Comparison of ENCODE assay signal across 32 mouse cellular contexts in the genomic region with DNA sequence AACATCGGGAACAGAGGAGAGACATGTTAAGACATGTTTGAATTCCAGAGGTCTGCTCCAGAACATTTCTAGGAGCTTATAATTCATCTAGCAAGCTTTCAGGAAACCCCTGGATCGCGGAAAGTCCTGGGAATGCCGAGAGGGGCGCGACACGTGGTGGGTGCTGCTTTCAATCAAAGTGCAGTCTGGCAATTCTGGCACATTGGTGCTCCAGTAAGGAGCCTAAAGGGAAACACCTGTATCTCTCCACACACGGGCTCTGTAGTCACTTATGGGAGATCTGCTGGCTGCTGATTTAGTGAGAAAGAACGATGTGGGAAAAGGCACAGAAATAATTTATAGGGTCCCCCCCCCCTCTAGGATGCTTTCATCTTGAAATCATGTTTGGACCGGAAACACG.
A peak's percentile ranks its signal among the peaks of the same experiment; 100 is the strongest.
DNase-seq lines count a peak whose midpoint lies in the region; ATAC-seq lines count a peak whose summit lies in the region.
"Had no signal": no experiment of that assay in that cellular context is flagged by ENCODE, and none has a peak within 500 bp of the region (broad histone marks: within the 10 kb centered on the region; RNA-seq: fewer than 3 reads in every experiment).

No protein-coding gene starts in this region.

- H3K4me2 ChIP-seq in heart, embryonic 13.5 days: 0 out of 2 replicates have a peak overlapping the region, but pooled peaks have one; percentile 2
- no peak overlapping the region for H3K4me2 ChIP-seq in heart, embryonic 11.5 days
- H3K4me2 ChIP-seq in embryonic facial prominence, embryonic 15.5 days (replicated peaks): peak overlapping the region; percentile 30; the same call in 1 of the 2 replicates
- H3K4me2 ChIP-seq in limb, embryonic 11.5 days (ENCODE audit: low read depth, severe bottlenecking): no peak overlapping the region
- no peak overlapping the region for H3K4me2 ChIP-seq in liver, embryonic 12.5 days
- no peak overlapping the region for H3K4me2 ChIP-seq in hindbrain, embryonic 16.5 days (ENCODE audit: low read length)
- no peak overlapping the region for H3K4me2 ChIP-seq in forebrain, embryonic 12.5 days
- H3K4me2 ChIP-seq: heart, embryonic 12.5 days; hindbrain, embryonic 15.5 days; intestine, embryonic 15.5 days; liver, embryonic 11.5 days; midbrain, embryonic 12.5 days; neural tube, embryonic 13.5 days; stomach, embryonic 15.5 days had no signal

- no peaks in the 10 kb centered on the region for H3K27me3 ChIP-seq in heart, embryonic 13.5 days (replicated peaks)
- H3K27me3 ChIP-seq in heart, embryonic 11.5 days (ENCODE audit: control insufficient read depth, insufficient read depth, low read length): no peaks in the 10 kb centered on the region; the same call in 1 of the 2 replicates
- no peaks in the 10 kb centered on the region for H3K27me3 ChIP-seq in embryonic facial prominence, embryonic 15.5 days
- no peaks in the 10 kb centered on the region for H3K27me3 ChIP-seq in limb, embryonic 11.5 days (ENCODE audit: control insufficient read depth, insufficient read depth, low read length)
- H3K27me3 ChIP-seq in liver, embryonic 12.5 days (replicated peaks): no peaks in the 10 kb centered on the region
- H3K27me3 ChIP-seq in hindbrain, embryonic 16.5 days (replicated peaks; ENCODE audit: control insufficient read depth, insufficient read depth, low read length): no peaks in the 10 kb centered on the region
- no peaks in the 10 kb centered on the region for H3K27me3 ChIP-seq in forebrain, embryonic 12.5 days
- H3K27me3 ChIP-seq: heart, embryonic 12.5 days; hindbrain, embryonic 15.5 days; intestine, embryonic 15.5 days; midbrain, embryonic 12.5 days; neural tube, embryonic 13.5 days; stomach, embryonic 15.5 days had no signal

- H3K4me1 ChIP-seq in heart, embryonic 13.5 days: 0 out of 2 replicates have a peak, but pooled peaks cover 4% of the 10 kb centered on the region
- H3K4me1 ChIP-seq in heart, embryonic 11.5 days (ENCODE audit: control insufficient read depth, insufficient read depth, low read length): no peaks in the 10 kb centered on the region
- H3K4me1 ChIP-seq in embryonic facial prominence, embryonic 15.5 days: 0 out of 2 replicates have a peak, but pooled peaks cover 4% of the 10 kb centered on the region
- 0 out of 2 replicates have a peak, but pooled peaks cover 3% of the 10 kb centered on the region for H3K4me1 ChIP-seq in limb, embryonic 11.5 days (ENCODE audit: control insufficient read depth, insufficient read depth, low read length)
- no peaks in the 10 kb centered on the region for H3K4me1 ChIP-seq in liver, embryonic 12.5 days
- H3K4me1 ChIP-seq in hindbrain, embryonic 16.5 days (ENCODE audit: control insufficient read depth, insufficient read depth, low read depth, low read length): no peaks in the 10 kb centered on the region
- no peaks in the 10 kb centered on the region for H3K4me1 ChIP-seq in forebrain, embryonic 12.5 days
- H3K4me1 ChIP-seq: heart, embryonic 12.5 days; hindbrain, embryonic 15.5 days; intestine, embryonic 15.5 days; midbrain, embryonic 12.5 days; neural tube, embryonic 13.5 days; stomach, embryonic 15.5 days had no signal

- WGBS in heart, embryonic 13.5 days: 53% methylated on average over 11 of the region's 11 CpGs
- WGBS in heart, embryonic 11.5 days (ENCODE audit: insufficient replicate concordance): 61% methylated on average over 11 of the region's 11 CpGs
- 26% methylated on average over 11 of the region's 11 CpGs for WGBS in embryonic facial prominence, embryonic 15.5 days
- 30% methylated on average over 11 of the region's 11 CpGs for WGBS in limb, embryonic 11.5 days
- WGBS in liver, embryonic 12.5 days (ENCODE audit: insufficient replicate concordance): 69% methylated on average over 11 of the region's 11 CpGs
- 85% methylated on average over 11 of the region's 11 CpGs for WGBS in hindbrain, embryonic 16.5 days
- 79% methylated on average over 11 of the region's 11 CpGs for WGBS in forebrain, embryonic 12.5 days

- no peak overlapping the region for H3K9ac ChIP-seq in heart, embryonic 13.5 days
- H3K9ac ChIP-seq in heart, embryonic 11.5 days (ENCODE audit: low read depth, low read length): no peak overlapping the region
- no peak overlapping the region for H3K9ac ChIP-seq in embryonic facial prominence, embryonic 15.5 days
- H3K9ac ChIP-seq in limb, embryonic 11.5 days (ENCODE audit: low read length): no peak overlapping the region
- no peak overlapping the region for H3K9ac ChIP-seq in liver, embryonic 12.5 days
- H3K9ac ChIP-seq in hindbrain, embryonic 16.5 days (ENCODE audit: low read depth, low read length): no peak overlapping the region
- H3K9ac ChIP-seq in forebrain, embryonic 12.5 days: no peak overlapping the region
- H3K9ac ChIP-seq: heart, embryonic 12.5 days; hindbrain, embryonic 15.5 days; intestine, embryonic 15.5 days; liver, postnatal 0 days; midbrain, embryonic 12.5 days; neural tube, embryonic 13.5 days; stomach, embryonic 15.5 days had no signal

- H3K27ac ChIP-seq in heart, embryonic 13.5 days (replicated peaks): no peak overlapping the region
- H3K27ac ChIP-seq in heart, embryonic 11.5 days (ENCODE audit: low read depth, low read length): no peak overlapping the region
- no peak overlapping the region for H3K27ac ChIP-seq in embryonic facial prominence, embryonic 15.5 days (replicated peaks)
- no peak overlapping the region for H3K27ac ChIP-seq in limb, embryonic 11.5 days (replicated peaks; ENCODE audit: low read depth, low read length)
- no peak overlapping the region for H3K27ac ChIP-seq in liver, embryonic 12.5 days
- H3K27ac ChIP-seq in hindbrain, embryonic 16.5 days (ENCODE audit: low read depth, low read length): no peak overlapping the region
- no peak overlapping the region for H3K27ac ChIP-seq in forebrain, embryonic 12.5 days
- H3K27ac ChIP-seq: gastrocnemius, adult 2 months; hindbrain, embryonic 15.5 days; intestine, embryonic 15.5 days; kidney, postnatal 0 days; midbrain, embryonic 12.5 days; neural tube, embryonic 13.5 days; stomach, embryonic 15.5 days had no signal

- no peaks in the 10 kb centered on the region for H3K9me3 ChIP-seq in heart, embryonic 13.5 days
- H3K9me3 ChIP-seq in heart, embryonic 11.5 days (replicated peaks; ENCODE audit: control insufficient read depth, low read length): no peaks in the 10 kb centered on the region
- no peaks in the 10 kb centered on the region for H3K9me3 ChIP-seq in embryonic facial prominence, embryonic 15.5 days (replicated peaks)
- no peaks in the 10 kb centered on the region for H3K9me3 ChIP-seq in limb, embryonic 11.5 days (ENCODE audit: control insufficient read depth, low read length)
- no peaks in the 10 kb centered on the region for H3K9me3 ChIP-seq in liver, embryonic 12.5 days (replicated peaks)
- no peaks in the 10 kb centered on the region for H3K9me3 ChIP-seq in hindbrain, embryonic 16.5 days (ENCODE audit: control insufficient read depth, low read length)
- no peaks in the 10 kb centered on the region for H3K9me3 ChIP-seq in forebrain, embryonic 12.5 days
- H3K9me3 ChIP-seq: heart, embryonic 12.5 days; hindbrain, embryonic 15.5 days; intestine, embryonic 15.5 days; midbrain, embryonic 12.5 days; neural tube, embryonic 13.5 days; stomach, embryonic 15.5 days had no signal

- ATAC-seq in heart, embryonic 13.5 days (ENCODE audit: extremely low read depth, insufficient number of reproducible peaks, low FRiP score, low TSS enrichment): no peak
- no peak for ATAC-seq in heart, embryonic 11.5 days (replicated peaks; ENCODE audit: insufficient number of reproducible peaks, low FRiP score, low TSS enrichment)
- ATAC-seq in embryonic facial prominence, embryonic 15.5 days (ENCODE audit: insufficient number of reproducible peaks, low FRiP score, low TSS enrichment, low read depth): no peak
- peak; percentile 67 for ATAC-seq in limb, embryonic 11.5 days (ENCODE audit: insufficient number of reproducible peaks, low FRiP score, low TSS enrichment, low read depth)
- no peak for ATAC-seq in liver, embryonic 12.5 days
- ATAC-seq in hindbrain, embryonic 16.5 days: no peak
- ATAC-seq in forebrain, embryonic 12.5 days (ENCODE audit: low FRiP score): no peak
- ATAC-seq: forebrain, embryonic 14.5 days; intestine, embryonic 15.5 days; liver, postnatal 0 days had no signal

- peak; percentile 63 for DNase-seq in limb, embryonic 11.5 days (ENCODE audit: low spot score)
- peak; percentile 37 for DNase-seq in yolk sac, embryonic 10.5 days (ENCODE audit: low spot score)
- DNase-seq: adrenal gland, adult 2 months; adrenal gland, postnatal 36 days; cerebellum, adult 18-20 months; cerebellum, postnatal 10 days; gastrocnemius, adult 2 months; gastrocnemius, postnatal 36 days; heart, adult 18-20 months; heart, postnatal 10 days; kidney, adult 8-10 months; kidney, postnatal 4 days; liver, postnatal 0 days; lung, postnatal 36 days; right cerebral cortex, postnatal 14 days; thymus, postnatal 14 days had no signal

- H3K4me3 ChIP-seq in heart, embryonic 13.5 days: no peak overlapping the region
- no peak overlapping the region for H3K4me3 ChIP-seq in heart, embryonic 11.5 days (ENCODE audit: low read depth, low read length)
- H3K4me3 ChIP-seq in embryonic facial prominence, embryonic 15.5 days (replicated peaks): no peak overlapping the region
- H3K4me3 ChIP-seq in limb, embryonic 11.5 days (ENCODE audit: low read depth, low read length): no peak overlapping the region
- H3K4me3 ChIP-seq in liver, embryonic 12.5 days: no peak overlapping the region
- no peak overlapping the region for H3K4me3 ChIP-seq in hindbrain, embryonic 16.5 days (ENCODE audit: low read length)
- H3K4me3 ChIP-seq in forebrain, embryonic 12.5 days (replicated peaks): no peak overlapping the region
- H3K4me3 ChIP-seq: gastrocnemius, adult 2 months; heart, embryonic 12.5 days; hindbrain, embryonic 15.5 days; intestine, embryonic 15.5 days; midbrain, embryonic 12.5 days; myocyte; neural tube, embryonic 13.5 days; stomach, embryonic 15.5 days had no signal

- H3K36me3 ChIP-seq in heart, embryonic 13.5 days: no peaks in the 10 kb centered on the region
- no peaks in the 10 kb centered on the region for H3K36me3 ChIP-seq in heart, embryonic 11.5 days (ENCODE audit: control insufficient read depth, insufficient read depth, low read length)
- no peaks in the 10 kb centered on the region for H3K36me3 ChIP-seq in embryonic facial prominence, embryonic 15.5 days
- H3K36me3 ChIP-seq in limb, embryonic 11.5 days (ENCODE audit: control insufficient read depth, insufficient read depth, low read length): no peaks in the 10 kb centered on the region
- no peaks in the 10 kb centered on the region for H3K36me3 ChIP-seq in liver, embryonic 12.5 days
- no peaks in the 10 kb centered on the region for H3K36me3 ChIP-seq in hindbrain, embryonic 16.5 days (ENCODE audit: control insufficient read depth, insufficient read depth, low read length)
- H3K36me3 ChIP-seq in forebrain, embryonic 12.5 days (replicated peaks): no peaks in the 10 kb centered on the region
- H3K36me3 ChIP-seq: heart, embryonic 12.5 days; hindbrain, embryonic 15.5 days; intestine, embryonic 15.5 days; midbrain, embryonic 12.5 days; neural tube, embryonic 13.5 days; stomach, embryonic 15.5 days had no signal

Comparison
In these comparisons a context has a peak if more than half of its experiments do, and no peak if none do; other contexts are left out.
1. H3K4me2 ChIP-seq: peak in heart, embryonic 13.5 days (single experiment) and embryonic facial prominence, embryonic 15.5 days (single experiment); none in heart, embryonic 11.5 days (single experiment), limb, embryonic 11.5 days (single experiment), liver, embryonic 12.5 days (single experiment), hindbrain, embryonic 16.5 days (single experiment) and forebrain, embryonic 12.5 days (single experiment).